Mouse (Mus musculus) adrenal gland, postnatal 36 days (tissue): ENCODE data around the gene Asprv1. TPM values are rescaled to one million over a fixed set of nuclear protein-coding genes. Genes with fewer than 3 reads are reported as not detected.

ENCODE experiments used
- DNase-seq, 2 experiments: peaks; one replicate each; pipeline ENCODE4 v3.0.0; 2021; ENCODE audit warnings: mixed read lengths in 1 of 2
- total RNA-seq, 2 experiments: library from RNA; stranded (reverse); gene quantifications; 2 replicates each; pipeline ENCODE4 v1.2.3; 2021

The Asprv1 gene
- total RNA-seq, 2 experiments from 2014 or later = 0.20 TPM; not detected in 1

- DNase-seq = no peak
These were observed 4.8 kb upstream of the Asprv1 start for GRCm38 (mm10) chr6:86623201-86623600.

GRCm38 (mm10) chr6:86624074-86625030 is 3.6 kb upstream of the Asprv1 start:
- no peak for DNase-seq

- no peak for DNase-seq
These were observed 2.2 kb downstream of the Asprv1 start for GRCm38 (mm10) chr6:86630141-86630540.

- DNase-seq = peak; percentile 56 to 58
These were observed 8.5 kb downstream of the Asprv1 start for GRCm38 (mm10) chr6:86636495-86636894.

- DNase-seq = no peak
These were observed 9.3 kb downstream of the Asprv1 start for GRCm38 (mm10) chr6:86637171-86637835.

- no peak for DNase-seq
These were observed 9.9 kb downstream of the Asprv1 start for GRCm38 (mm10) chr6:86637860-86638259.

GRCm38 (mm10) chr6:86638434-86638833 is 10.5 kb downstream of the Asprv1 start:
- no peak for DNase-seq

GRCm38 (mm10) chr6:86639180-86640160 is 11.5 kb downstream of the Asprv1 start:
- DNase-seq = no peak

GRCm38 (mm10) chr6:86640161-86640560 is 12.2 kb downstream of the Asprv1 start:
- DNase-seq = no peak

GRCm38 (mm10) chr6:86640776-86641175 is 12.8 kb downstream of the Asprv1 start:
- DNase-seq = peak; percentile 36 to 52

GRCm38 (mm10) chr6:86641716-86642115 is 13.8 kb downstream of the Asprv1 start:
- no peak for DNase-seq

- DNase-seq = no peak
These were observed 16.9 kb downstream of the Asprv1 start for GRCm38 (mm10) chr6:86644775-86645400.

- DNase-seq = peak in 1 of 2 experiments; percentile 18
These were observed 17.6 kb downstream of the Asprv1 start for GRCm38 (mm10) chr6:86645551-86645950.

- no peak for DNase-seq
These were observed 18.2 kb downstream of the Asprv1 start for GRCm38 (mm10) chr6:86646143-86646542.

GRCm38 (mm10) chr6:86653026-86653425 is 25.1 kb downstream of the Asprv1 start:
- DNase-seq = no peak

- no peak for DNase-seq
These were observed 26.4 kb downstream of the Asprv1 start for GRCm38 (mm10) chr6:86654270-86654916.

GRCm38 (mm10) chr6:86658501-86658900 is 30.5 kb downstream of the Asprv1 start:
- DNase-seq = no peak

GRCm38 (mm10) chr6:86660161-86660877 is 32.4 kb downstream of the Asprv1 start:
- DNase-seq = no peak

GRCm38 (mm10) chr6:86665076-86665475 is 37.1 kb downstream of the Asprv1 start:
- no peak for DNase-seq
